Mouse (Mus musculus): ENCODE data around the gene Irf3. TPM values are rescaled to one million over a fixed set of nuclear protein-coding genes. Genes with fewer than 3 reads are reported as not detected.

The Irf3 gene
- total RNA-seq, 2 experiments from 2014 or later: 21.3 to 29.5 TPM

DNA sequence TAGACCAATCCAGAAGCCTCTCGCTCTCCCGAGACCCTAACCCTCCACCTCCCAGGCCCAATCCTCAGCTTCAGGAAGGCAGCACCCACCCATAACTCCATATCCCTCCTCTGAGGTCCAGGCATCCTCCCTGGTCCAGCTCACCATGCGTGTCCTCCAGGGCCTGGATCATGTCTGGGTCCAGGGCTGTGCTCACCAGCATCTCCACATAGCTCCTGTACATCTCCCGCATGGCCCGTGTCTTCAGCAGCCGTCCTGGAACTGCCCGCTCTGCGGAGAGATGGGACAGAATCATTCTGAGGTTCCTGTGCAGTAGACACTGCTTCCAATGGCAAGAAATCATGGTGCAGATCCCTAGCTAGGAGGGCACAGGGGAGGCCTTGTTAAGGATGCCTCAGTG lies 33.4 kb downstream of the Irf3 start:
- no peak for DNase-seq

DNA sequence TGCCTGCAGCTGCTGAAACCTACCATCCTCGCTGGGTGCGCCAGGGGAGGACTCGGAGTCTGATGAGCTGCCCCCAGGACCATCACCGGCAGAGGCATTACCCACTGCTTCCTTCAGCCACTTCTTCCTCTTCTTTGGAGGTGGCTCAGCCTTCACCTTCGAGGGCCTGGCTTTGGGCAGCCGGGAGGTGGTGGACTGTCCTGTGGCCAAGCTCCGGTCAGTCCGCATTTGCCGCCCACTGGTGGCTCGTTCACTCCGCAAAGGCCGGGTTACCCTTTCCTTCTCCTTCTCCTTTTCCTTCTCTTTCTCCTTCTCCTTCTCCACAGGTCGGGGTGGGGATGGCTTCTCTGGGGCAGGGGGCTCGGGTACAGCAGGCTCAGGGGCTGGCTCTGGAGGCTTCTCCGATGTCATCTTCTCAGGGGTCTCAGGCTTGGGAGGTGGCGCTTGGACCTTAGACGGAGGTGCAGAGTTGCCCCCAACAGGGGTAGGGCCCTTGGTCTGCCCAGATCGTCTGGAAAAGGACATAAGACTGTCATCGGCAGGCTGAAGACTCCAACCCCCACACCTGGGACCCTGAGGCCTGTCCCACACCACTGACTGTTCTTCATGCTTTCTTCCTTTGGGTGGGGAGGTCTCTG lies 36.4 kb downstream of the Irf3 start:
- no peak for DNase-seq

DNA sequence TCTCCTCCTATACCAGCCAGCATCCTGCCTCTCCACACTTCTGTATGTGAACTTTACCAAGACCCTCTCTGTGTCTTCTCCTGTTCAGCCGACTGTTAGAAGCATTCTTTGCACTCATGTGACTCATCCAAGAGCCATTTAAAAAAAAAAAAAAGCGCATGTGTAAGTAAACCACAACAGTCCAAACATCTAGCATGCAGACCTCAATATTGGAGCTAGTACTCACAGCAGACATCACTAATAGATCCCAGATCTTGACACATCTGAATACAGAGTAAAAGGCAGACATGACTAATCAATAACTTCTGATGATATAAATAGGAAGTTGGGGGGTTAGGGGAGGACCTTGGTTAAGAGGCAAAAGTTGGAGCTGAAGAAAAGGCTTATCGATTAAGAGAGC lies 38.2 kb downstream of the Irf3 start:
- no peak for DNase-seq

DNA sequence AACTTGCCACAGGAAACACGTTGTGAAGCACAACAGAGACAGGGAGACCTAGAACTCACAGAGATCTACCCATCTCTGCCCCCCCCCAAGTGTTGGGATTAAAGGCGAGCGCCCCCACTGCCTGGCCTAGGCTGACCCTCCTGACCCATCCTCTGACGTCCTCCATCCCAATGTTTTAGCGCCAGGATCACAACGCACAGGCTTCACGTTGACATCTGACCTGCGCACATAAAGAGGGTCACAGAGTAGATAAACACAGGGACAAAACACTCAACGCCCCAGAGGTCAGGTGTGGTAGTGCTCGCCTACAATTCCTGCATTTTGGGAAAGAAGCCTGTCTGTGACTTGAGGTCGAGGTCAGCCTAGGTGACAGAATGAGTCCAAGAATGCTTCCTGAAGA lies 39.3 kb downstream of the Irf3 start:
- no peak for DNase-seq

DNA sequence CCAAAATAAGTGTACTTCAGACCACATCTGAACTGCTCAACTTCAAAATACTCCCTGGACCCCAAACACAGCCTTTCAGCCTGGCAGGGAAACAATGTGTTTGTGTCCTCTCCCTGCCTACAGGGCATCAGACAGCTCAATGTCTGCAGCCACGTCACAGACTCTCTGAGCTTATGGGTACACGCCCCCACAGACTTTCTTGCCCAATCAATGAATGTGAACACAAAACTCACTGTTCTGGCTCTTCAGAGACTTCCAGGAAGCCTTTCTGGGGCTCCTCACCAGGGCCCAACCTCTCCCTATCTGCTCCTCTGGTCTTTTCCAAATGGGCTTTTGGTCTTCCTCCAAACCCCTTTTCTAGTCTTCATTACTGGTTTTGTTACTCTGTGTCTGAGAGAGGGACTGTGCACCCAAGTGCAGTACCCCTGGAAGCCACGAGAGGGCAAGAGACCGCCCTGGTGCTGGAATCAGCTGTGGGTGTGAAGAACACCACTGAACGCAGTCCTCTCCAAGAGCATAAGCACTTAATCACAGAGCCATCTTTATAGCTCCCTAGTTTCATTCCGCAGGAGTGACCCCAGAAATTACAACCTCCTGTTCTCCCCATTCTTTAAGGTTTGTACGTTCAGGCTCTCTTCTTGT lies 40.4 kb downstream of the Irf3 start:
- DNase-seq: peak in 1 of 2 experiments; percentile 64

DNA sequence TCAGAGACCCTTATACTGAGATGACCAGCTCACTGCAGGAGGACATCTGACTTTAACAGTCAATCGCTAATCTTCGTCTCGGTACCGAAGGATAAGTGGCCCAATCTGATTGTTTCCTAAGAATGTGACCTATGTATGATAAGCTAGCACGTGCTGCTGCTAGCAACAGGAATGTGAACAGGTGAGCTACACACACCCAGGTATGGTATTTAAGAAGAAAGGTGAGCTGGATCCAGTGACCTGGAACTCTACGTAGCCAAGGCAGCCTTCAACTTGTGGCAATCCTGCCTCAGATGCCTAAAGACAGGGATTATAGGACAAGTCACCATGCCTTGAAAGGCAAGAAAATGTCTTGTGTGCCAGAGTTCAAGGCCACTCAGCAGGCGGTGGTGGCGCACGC lies 41.0 kb downstream of the Irf3 start:
- DNase-seq: no peak

DNA sequence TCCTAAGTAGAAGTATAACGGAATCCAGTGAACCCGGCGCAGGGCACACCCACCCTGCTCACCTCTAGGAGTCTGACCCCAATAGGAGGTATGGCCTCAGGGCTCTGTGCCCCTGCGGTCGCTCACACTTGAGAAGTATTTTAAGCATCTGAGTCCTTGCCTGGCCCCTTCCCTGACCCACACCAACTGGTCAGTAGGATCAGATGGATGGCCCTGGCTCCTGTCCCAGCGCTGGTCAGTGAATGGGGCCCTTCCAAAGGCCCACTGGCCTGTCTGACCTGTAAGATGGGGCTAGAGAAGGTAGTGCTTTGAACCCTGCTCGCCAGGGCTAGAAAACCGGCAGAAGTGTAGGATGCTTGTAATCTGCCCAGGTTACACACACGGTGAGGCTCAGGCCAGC lies 43.4 kb downstream of the Irf3 start:
- DNase-seq: no peak

DNA sequence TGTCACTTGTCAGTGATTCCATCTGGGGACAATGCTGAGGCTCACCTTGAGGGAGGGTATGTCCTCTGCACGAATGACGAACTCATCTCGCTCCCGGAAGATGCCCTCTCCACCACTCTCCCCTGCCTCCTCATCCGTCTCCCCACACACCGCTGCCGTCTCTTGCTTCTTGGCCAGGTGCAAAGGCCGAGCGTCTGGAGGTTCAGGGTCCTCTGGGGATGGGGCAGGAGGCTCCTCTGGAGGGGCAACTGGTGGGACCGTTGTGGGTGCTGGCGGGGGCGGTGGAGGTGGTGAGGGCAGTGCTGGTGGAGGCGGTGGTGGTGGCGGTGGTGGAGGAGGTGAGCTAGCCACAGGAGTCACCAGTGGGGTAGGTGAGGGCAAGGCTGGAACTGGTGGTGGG lies 45.9 kb downstream of the Irf3 start:
- no peak for DNase-seq

DNA sequence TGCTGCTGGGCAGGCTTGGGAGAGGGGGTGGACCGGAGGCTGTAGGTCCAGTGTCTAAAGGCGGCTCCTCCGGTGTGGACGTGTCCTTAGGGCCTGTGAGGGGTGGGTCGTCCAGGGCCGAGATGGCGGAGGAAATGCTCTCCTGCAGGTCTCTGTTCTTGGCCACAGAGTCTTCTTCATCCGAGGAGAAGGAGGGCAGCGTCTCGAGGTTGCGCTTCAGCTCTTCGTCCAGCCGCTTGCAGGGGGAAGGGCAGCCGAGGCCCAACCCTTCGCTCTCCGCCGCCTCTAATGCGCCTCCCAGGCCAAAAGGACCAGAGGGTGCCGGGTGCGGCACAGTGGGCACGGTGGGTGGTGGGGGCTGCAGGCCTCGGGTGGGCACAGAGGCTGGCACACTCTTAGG lies 48.3 kb downstream of the Irf3 start:
- no peak for DNase-seq

DNA sequence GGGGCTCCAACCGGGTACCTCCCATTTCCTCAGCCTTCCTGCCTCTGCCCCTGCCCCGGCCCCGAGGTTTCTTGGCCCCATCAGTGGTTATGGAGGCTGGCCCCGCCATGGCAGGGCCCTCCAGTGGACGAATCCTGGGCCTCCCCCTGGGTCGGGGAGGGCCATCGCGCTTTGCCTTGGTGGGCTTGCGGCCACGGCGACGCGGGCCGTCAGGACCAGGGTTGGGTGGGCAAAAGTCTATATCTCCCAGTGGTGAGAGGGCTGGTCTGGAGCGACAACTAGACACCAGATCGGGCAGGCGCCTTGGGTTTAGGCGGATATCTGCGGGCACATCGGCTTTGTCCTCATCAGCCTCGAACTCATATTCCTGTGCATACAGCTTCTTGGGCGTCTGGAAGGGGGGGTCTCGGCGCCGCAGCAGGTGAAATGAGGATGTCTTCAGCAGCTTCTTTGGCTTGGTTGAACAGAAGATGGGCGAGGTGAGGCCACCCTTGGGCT lies 49.5 kb downstream of the Irf3 start:
- no peak for DNase-seq

DNA sequence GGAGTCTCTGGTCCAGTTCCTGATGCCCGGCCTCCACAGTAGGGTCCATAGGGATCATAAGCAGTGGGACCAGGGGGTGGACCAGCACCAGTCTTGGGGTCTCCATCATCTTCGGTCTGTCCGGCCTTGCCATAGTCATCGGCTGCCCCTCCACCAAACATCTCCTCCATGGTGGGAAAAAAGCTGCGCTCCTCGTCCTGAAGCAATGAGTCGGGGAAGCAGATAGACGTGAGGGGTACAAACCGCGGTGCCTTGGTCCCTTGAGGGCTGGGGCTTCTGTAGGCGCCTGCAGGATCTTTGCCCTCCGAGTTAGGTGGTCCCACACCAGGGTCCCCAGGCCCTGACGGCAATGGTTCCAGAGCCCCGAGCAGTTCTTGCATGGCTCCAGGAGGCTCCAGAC lies 50.0 kb downstream of the Irf3 start:
- no peak for DNase-seq

DNA sequence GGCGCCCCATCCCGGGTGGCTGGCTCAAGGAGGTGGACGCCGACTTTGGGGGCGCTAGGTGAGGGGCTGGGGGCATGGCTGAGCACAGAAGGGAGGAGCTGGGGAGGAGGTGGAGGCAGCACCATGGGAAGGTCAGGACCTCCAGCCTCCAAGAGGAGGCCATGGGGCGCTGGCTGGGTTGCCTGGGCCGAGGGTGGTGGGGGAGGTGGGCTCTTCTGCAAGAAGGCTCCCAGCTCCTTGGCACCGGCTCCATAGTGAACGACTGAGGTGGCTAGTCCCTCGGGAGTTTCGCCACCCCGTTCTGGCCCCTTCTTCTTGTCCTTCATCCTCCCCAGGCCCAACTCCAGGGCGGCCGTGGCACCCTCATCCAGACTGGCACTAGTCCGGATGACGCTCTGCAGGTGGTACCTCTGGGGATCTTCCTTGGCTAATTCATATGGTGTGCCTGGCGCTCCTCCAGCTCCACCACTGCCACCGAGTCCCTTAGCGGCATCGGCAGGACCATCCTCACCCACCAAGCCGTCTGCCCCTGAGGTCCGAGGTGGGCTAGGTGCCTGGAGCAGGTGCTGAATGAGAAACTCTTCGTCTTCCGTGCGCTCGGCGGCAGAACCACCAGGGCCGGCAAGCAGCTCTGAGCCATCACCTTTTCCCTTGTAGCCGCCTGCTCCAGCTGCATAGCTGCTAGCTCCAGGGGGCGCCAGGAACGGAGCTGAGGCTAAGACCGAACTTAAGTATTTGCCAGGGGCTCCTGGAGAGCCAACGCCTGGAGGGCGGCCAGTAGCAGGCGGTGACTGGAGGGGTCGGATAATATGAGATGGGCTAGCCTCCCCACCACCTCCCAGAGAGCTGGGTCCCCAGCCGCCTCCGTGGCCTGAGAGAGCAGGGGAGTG lies 50.8 kb downstream of the Irf3 start:
- no peak for DNase-seq

DNA sequence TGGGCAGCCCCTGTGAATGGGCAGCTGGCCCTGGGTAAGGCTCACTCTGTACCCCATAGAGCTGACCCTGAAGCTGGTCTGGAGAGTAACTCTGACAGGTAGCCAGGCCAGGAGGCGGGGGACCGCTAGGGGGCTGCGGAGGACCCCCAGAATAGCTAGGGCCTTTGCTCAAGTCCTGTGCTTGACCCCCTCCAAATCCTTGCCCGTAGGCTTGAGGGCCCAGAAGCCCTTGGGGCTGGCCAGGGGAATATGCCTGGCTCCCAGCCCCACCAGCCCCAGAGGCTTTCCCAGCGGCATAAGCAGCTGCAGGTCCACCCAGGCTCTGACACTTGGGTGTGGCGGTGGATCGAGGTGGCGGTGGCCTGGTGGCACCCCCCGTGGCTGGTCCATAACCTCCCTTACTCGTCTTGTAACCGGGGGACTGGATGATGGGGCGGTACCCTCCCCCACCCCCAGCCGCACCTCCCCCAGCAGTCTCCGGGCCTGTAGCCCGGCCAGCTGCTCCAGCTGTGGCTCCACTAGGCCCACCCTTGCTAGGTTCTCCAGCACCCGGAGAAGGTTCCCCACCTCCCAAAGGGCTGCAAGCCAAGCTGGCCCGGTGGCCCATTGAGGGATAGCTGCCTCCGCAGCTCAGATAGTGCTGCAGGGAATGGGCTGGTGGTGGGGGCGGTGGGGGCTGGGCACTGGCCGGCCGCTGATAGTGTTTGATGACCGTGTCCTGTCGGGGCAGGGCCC lies 51.6 kb downstream of the Irf3 start:
- peak; percentile 41 to 55 for DNase-seq

DNA sequence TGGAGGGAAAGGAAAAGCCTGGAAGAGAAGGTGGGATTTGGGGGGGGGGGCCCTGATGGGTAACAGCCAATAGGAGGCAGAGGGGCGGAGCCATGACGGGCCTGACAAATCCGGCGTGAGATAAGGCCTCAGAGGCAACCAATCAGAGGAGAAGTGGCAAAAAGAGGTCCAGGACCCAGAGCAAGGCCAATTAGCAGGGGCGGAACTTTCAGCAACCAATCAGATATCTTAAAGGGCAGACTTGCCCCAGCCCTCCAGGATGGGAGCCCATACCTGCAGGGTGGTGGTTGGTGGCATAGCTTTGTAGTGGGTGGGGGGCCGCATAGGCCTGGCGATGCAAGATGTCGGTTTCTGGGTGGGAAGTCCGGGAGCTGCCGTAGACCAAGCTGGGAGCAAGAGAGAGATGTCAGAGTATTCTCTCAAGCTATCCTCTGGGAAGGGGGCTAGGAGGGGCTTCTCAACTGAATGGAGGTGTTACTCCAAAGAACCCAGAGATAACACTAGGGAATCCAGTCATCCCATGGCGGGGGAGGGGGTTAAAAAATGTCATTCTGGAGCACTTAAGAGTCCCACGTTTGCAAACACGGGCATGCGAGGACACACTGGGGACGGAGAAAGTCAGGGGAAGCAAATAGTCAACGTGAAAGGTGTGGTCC lies 53.6 kb downstream of the Irf3 start:
- DNase-seq: peak; percentile 76 to 83

DNA sequence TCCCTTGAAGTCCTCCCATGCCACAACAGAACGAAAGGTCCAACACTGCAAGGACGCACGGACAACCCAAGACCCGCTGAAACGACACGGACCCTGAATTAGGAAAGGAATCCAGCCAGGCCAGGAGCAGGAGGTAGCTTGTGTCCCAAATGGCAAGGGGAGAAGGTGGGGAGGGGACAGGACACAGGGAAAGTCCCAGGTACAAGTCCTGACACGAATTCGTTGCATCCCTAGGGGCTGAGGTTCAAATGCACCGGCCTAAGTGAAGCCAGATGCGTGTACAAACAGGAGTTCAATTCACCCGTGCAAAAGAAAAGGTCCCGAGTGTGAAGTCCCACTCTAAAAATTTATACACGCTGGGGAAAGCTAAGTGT lies 54.1 kb downstream of the Irf3 start:
- DNase-seq: no peak

Small RNA genes lying within 50 kb of the gene (microRNA-seq; reads per million reads assigned to microRNA genes)
- 1.1 to 2.2 reads per million in 2 experiments for gene Mir7054

Other genes with a start within 250 kb of the Irf3 start
- 10 to 100 TPM; 23.9 to 30.9 TPM for gene Vrk3, start 249.2 kb upstream of the Irf3 start, total RNA-seq (2021)
- not detected for gene Zfp473, start 246.6 kb upstream of the Irf3 start, total RNA-seq (2021)
- 10 to 100 TPM; 25.4 to 26.0 TPM for gene Nup62, start 181.6 kb upstream of the Irf3 start, total RNA-seq (2021)
- gene Il4i1, start 181.3 kb upstream of the Irf3 start, total RNA-seq (2021): 1 to 10 TPM in 1 of 2 experiments, under 1 TPM in 1; 0.62 to 4.8 TPM
- gene Atf5, start 181.0 kb upstream of the Irf3 start, total RNA-seq (2021): 10 to 100 TPM; 60.2 to 62.7 TPM
- 10 to 100 TPM; 65.1 to 67.1 TPM for gene Akt1s1, start 148.7 kb upstream of the Irf3 start, total RNA-seq (2021)
- 10 to 100 TPM; 36.7 to 57.6 TPM for gene Tbc1d17, start 148.6 kb upstream of the Irf3 start, total RNA-seq (2021)
- 10 to 100 TPM; 16.5 to 19.4 TPM for gene Pnkp, start 140.5 kb upstream of the Irf3 start, total RNA-seq (2021)
- gene Ptov1, start 127.9 kb upstream of the Irf3 start, total RNA-seq (2021): 100 to 1,000 TPM; 173 to 184 TPM
- gene Med25, start 104.9 kb upstream of the Irf3 start, total RNA-seq (2021): 10 to 100 TPM; 75.9 to 79.8 TPM
- gene Fuz, start 101.6 kb upstream of the Irf3 start, total RNA-seq (2021): 10 to 100 TPM; 15.4 to 16.8 TPM
- 10 to 100 TPM; 59.2 to 67.9 TPM for gene Ap2a1, start 68.2 kb upstream of the Irf3 start, total RNA-seq (2021)
- gene Tsks, start 54.4 kb upstream of the Irf3 start, total RNA-seq (2021): not detected
- gene Cpt1c, start 22.8 kb upstream of the Irf3 start, total RNA-seq (2021): 1 to 10 TPM; 1.8 to 2.0 TPM
- 100 to 1,000 TPM in 1 of 2 experiments, 10 to 100 TPM in 1; 90.3 to 110 TPM for gene Prmt1, start 11.1 kb upstream of the Irf3 start, total RNA-seq (2021)
- 1 to 10 TPM; 8.1 to 9.7 TPM for gene Bcl2l12, start 1.1 kb downstream of the Irf3 start, total RNA-seq (2021)
- gene Scaf1, start 18.7 kb downstream of the Irf3 start, total RNA-seq (2021): 10 to 100 TPM; 45.1 to 46.0 TPM
- gene Rras, start 20.3 kb downstream of the Irf3 start, total RNA-seq (2021): 10 to 100 TPM; 43.9 to 47.7 TPM
- gene Prr12, start 55.2 kb downstream of the Irf3 start, total RNA-seq (2021): 10 to 100 TPM; 21.5 to 21.9 TPM
- 10 to 100 TPM; 29.6 to 35.2 TPM for gene Nosip, start 64.8 kb downstream of the Irf3 start, total RNA-seq (2021)
- 1 to 10 TPM; 7.8 TPM for gene Prrg2, start 65.0 kb downstream of the Irf3 start, total RNA-seq (2021)
- 10 to 100 TPM; 20.0 to 20.7 TPM for gene Rcn3, start 94.6 kb downstream of the Irf3 start, total RNA-seq (2021)
- gene Fcgrt, start 106.2 kb downstream of the Irf3 start, total RNA-seq (2021): 10 to 100 TPM; 60.3 to 66.8 TPM
- gene Rps11, start 126.8 kb downstream of the Irf3 start, total RNA-seq (2021): 100 to 1,000 TPM; 512 to 646 TPM
- gene Rpl13a, start 131.1 kb downstream of the Irf3 start, total RNA-seq (2021): 100 to 1,000 TPM; 714 to 715 TPM
- under 1 TPM; 0.26 to 0.47 TPM for gene Gm45713, start 138.6 kb downstream of the Irf3 start, total RNA-seq (2021)
- 1 to 10 TPM; 2.7 to 5.3 TPM for gene Flt3l, start 138.8 kb downstream of the Irf3 start, total RNA-seq (2021)
- 10 to 100 TPM; 35.5 to 42.7 TPM for gene Pih1d1, start 156.7 kb downstream of the Irf3 start, total RNA-seq (2021)
- 10 to 100 TPM; 21.5 to 26.8 TPM for gene Aldh16a1, start 156.9 kb downstream of the Irf3 start, total RNA-seq (2021)
- 10 to 100 TPM; 29.7 to 32.4 TPM for gene Slc17a7, start 166.3 kb downstream of the Irf3 start, total RNA-seq (2021)
- gene Gfy, start 181.9 kb downstream of the Irf3 start, total RNA-seq (2021): not detected
- not detected for gene Pth2, start 183.3 kb downstream of the Irf3 start, total RNA-seq (2021)
- under 1 TPM in 1 of 2 experiments, not detected in 1; 0.46 TPM for gene Ccdc155, start 207.2 kb downstream of the Irf3 start, total RNA-seq (2021)
- gene Dkkl1, start 214.5 kb downstream of the Irf3 start, total RNA-seq (2021): not detected
- 1 to 10 TPM; 6.4 to 7.7 TPM for gene Tead2, start 218.1 kb downstream of the Irf3 start, total RNA-seq (2021)
- gene Cd37, start 241.5 kb downstream of the Irf3 start, total RNA-seq (2021): 10 to 100 TPM in 1 of 2 experiments, 1 to 10 TPM in 1; 2.6 to 12.8 TPM
- not detected for gene Slc6a16, start 243.4 kb downstream of the Irf3 start, total RNA-seq (2021)

Data from heart, adult 18-20 months (tissue).